Mouse (Mus musculus) macrophage (primary cell): ENCODE measurements around the gene Krtap16-3. TPM values are rescaled to one million over a fixed set of nuclear protein-coding genes. Genes with fewer than 3 reads are reported as not detected.

Source experiments
- H3K27ac ChIP-seq: fragments of 350-480 bp; formaldehyde crosslinking; 2 replicates; pipeline ENCODE4 v1.9.0; 2021
- H3K36me3 ChIP-seq: fragments of 350-480 bp; formaldehyde crosslinking; 2 replicates; pipeline ENCODE4 v1.9.0; 2021; ENCODE audit errors: inconsistent target
- H3K4me3 ChIP-seq: fragments of 350-480 bp; formaldehyde crosslinking; 2 replicates; pipeline ENCODE4 v1.9.0; 2021; ENCODE audit errors: inconsistent target
- H3K79me2 ChIP-seq: fragments of 350-480 bp; formaldehyde crosslinking; 2 replicates; pipeline ENCODE4 v1.9.0; 2021; ENCODE audit errors: inconsistent target
- WGBS: methylation state at CpG from one replicate; pipeline ENCODE4 v1.1.7; 2026; ENCODE audit warnings: inconsistent platforms; ENCODE audit not compliant: missing documents; 5-methylcytosine and 5-hydroxymethylcytosine counted together
- polyA plus RNA-seq: library from polyadenylated mRNA; stranded (reverse); fragments of 250-400 nt; gene quantifications from 3 replicates; pipeline ENCODE4 v1.2.4, GENCODE M21; 2018; ENCODE audit warnings: inconsistent platforms
- total RNA-seq, 78 experiments: library from RNA; depleted of rRNA; stranded (reverse); fragments of 250-400 nt; gene quantifications; 1 replicate in 9 of 78; 2 replicates in 24 of 78; 3 replicates in 43 of 78; 4 replicates in 2 of 78; pipeline ENCODE4 v1.2.4; 2018; ENCODE audit warnings: inconsistent platforms in 56 of 78

Krtap16-3 gene
- not detected for total RNA-seq (2018; cell fraction: chromatin; rRNA removed)
- not detected for total RNA-seq (2018; cell fraction: cytosol; rRNA removed)
- total RNA-seq (2018; cell fraction: nucleus; rRNA removed), result not detected
- not detected in 3 replicates for polyA plus RNA-seq

GRCm38 (mm10) chr16:88962773-88963172 lies at the start of gene Krtap16-3:
TSS of gene Krtap16-3 (minus strand) at chr16:88962873.
- Histone ChIP-seq H3K4me3 (no peak within 1 kb of the TSS), H3K27ac (no peak within 1 kb of the TSS), H3K36me3 (no peaks in the 10 kb centered on the region), H3K79me2 (no peaks in the 10 kb centered on the region)
- 84% methylated on average over 7 of the region's 7 CpGs for WGBS

- whole genome bisulfite sequencing, result 85% methylated on average over 4 of the region's 5 CpGs
- H3K79me2 ChIP-seq, result no peaks in the 10 kb centered on the region
- no peak within 1 kb of the TSS for H3K4me3 ChIP-seq
- no peak within 1 kb of the TSS for H3K27ac ChIP-seq
- no peaks in the 10 kb centered on the region for H3K36me3 ChIP-seq
Measured at GRCm38 (mm10) chr16:89010659-89011058, 48.0 kb upstream of the Krtap16-3 start, which contains the start of gene Krtap22-2. TSS of gene Krtap22-2 (minus strand) at chr16:89010759.

- Histone ChIP-seq H3K79me2 (no peaks in the 10 kb centered on the region), H3K36me3 (no peaks in the 10 kb centered on the region), H3K27ac (no peak overlapping the region), H3K4me3 (no peak overlapping the region)
- 86% methylated on average over 6 of the region's 6 CpGs for WGBS
Measured at GRCm38 (mm10) chr16:88941106-88941505, 21.6 kb downstream of the Krtap16-3 start.

GRCm38 (mm10) chr16:88938252-88938651 lies 24.4 kb downstream of the Krtap16-3 start:
- Histone ChIP-seq H3K27ac (no peak overlapping the region), H3K79me2 (no peaks in the 10 kb centered on the region), H3K4me3 (no peak overlapping the region), H3K36me3 (no peaks in the 10 kb centered on the region)
- 77% methylated on average over 7 of the region's 7 CpGs for WGBS

GRCm38 (mm10) chr16:88932165-88932564 lies 30.5 kb downstream of the Krtap16-3 start, which contains the start of gene Krtap19-9b:
TSS of gene Krtap19-9b (minus strand) at chr16:88932265.
- WGBS, result 91% methylated on average over 3 of the region's 3 CpGs
- H3K79me2 ChIP-seq, result no peaks in the 10 kb centered on the region
- no peak within 1 kb of the TSS for H3K27ac ChIP-seq
- H3K36me3 ChIP-seq, result no peaks in the 10 kb centered on the region
- H3K4me3 ChIP-seq, result no peak within 1 kb of the TSS

Other genes with a start within 250 kb of the Krtap16-3 start
- gene Krtap13-1, start 234.0 kb downstream of the Krtap16-3 start, polyA plus RNA-seq, result not detected in 3 replicates
- gene Krtap13, start 211.2 kb downstream of the Krtap16-3 start, polyA plus RNA-seq, result not detected in 3 replicates
- gene 2310034C09Rik, start 204.0 kb downstream of the Krtap16-3 start, polyA plus RNA-seq, result not detected in 3 replicates
- not detected in 3 replicates for gene 2310057N15Rik, start 188.7 kb downstream of the Krtap16-3 start, polyA plus RNA-seq
- not detected in 3 replicates for gene Gm5965, start 185.0 kb downstream of the Krtap16-3 start, polyA plus RNA-seq
- gene Gm20741, start 150.7 kb downstream of the Krtap16-3 start, polyA plus RNA-seq, result not detected in 3 replicates
- not detected in 3 replicates for gene Krtap15, start 142.7 kb downstream of the Krtap16-3 start, polyA plus RNA-seq
- not detected in 3 replicates for gene Krtap14, start 136.7 kb downstream of the Krtap16-3 start, polyA plus RNA-seq
- not detected in 3 replicates for gene Krtap19-1, start 93.5 kb downstream of the Krtap16-3 start, polyA plus RNA-seq
- not detected in 3 replicates for gene Krtap19-2, start 88.6 kb downstream of the Krtap16-3 start, polyA plus RNA-seq
- not detected in 3 replicates for gene Krtap19-3, start 84.8 kb downstream of the Krtap16-3 start, polyA plus RNA-seq
- gene Krtap19-4, start 77.8 kb downstream of the Krtap16-3 start, polyA plus RNA-seq, result not detected in 3 replicates
- not detected in 3 replicates for gene Krtap19-5, start 66.4 kb downstream of the Krtap16-3 start, polyA plus RNA-seq
- gene Krtap19-9b, start 30.6 kb downstream of the Krtap16-3 start, polyA plus RNA-seq, result not detected in 3 replicates
- not detected in 3 replicates for gene Krtap22-2, start 47.9 kb upstream of the Krtap16-3 start, polyA plus RNA-seq
- gene Gm10229, start 52.4 kb upstream of the Krtap16-3 start, polyA plus RNA-seq, result not detected in 3 replicates
- gene Krtap6-1, start 68.8 kb upstream of the Krtap16-3 start, polyA plus RNA-seq, result not detected in 3 replicates
- not detected in 3 replicates for gene Gm10228, start 78.6 kb upstream of the Krtap16-3 start, polyA plus RNA-seq
- not detected in 3 replicates for gene Krtap6-5, start 85.0 kb upstream of the Krtap16-3 start, polyA plus RNA-seq
- not detected in 3 replicates for gene 1110025L11Rik, start 101.1 kb upstream of the Krtap16-3 start, polyA plus RNA-seq
- gene Krtap6-3, start 121.1 kb upstream of the Krtap16-3 start, polyA plus RNA-seq, result not detected in 3 replicates
- gene Gm6358, start 178.0 kb upstream of the Krtap16-3 start, polyA plus RNA-seq, result not detected in 3 replicates
- not detected in 3 replicates for gene Gm10061, start 188.2 kb upstream of the Krtap16-3 start, polyA plus RNA-seq
- not detected in 3 replicates for gene Gm9789, start 195.1 kb upstream of the Krtap16-3 start, polyA plus RNA-seq
- not detected in 3 replicates for gene Gm7735, start 206.6 kb upstream of the Krtap16-3 start, polyA plus RNA-seq
- not detected in 3 replicates for gene 1110057P08Rik, start 211.9 kb upstream of the Krtap16-3 start, polyA plus RNA-seq
- gene Krtap20-2, start 243.0 kb upstream of the Krtap16-3 start, polyA plus RNA-seq, result not detected in 3 replicates